Mouse (Mus musculus): ENCODE results near the gene Ccdc60. TPM values are rescaled to one million over a fixed set of nuclear protein-coding genes. Genes with fewer than 3 reads are reported as not detected.

Ccdc60 gene
- polyA plus RNA-seq, 1 experiment from 2014 or later, result 0.03 TPM

GRCm38 (mm10) chr5:116271511-116272227 lies 17.1 kb downstream of the Ccdc60 start:
- no peak overlapping the region for H3K9ac ChIP-seq
- H3K4me2 ChIP-seq, result no peak overlapping the region
- H3K9me3 ChIP-seq (replicated peaks), result no peaks in the 10 kb centered on the region
- no peaks in the 10 kb centered on the region for H3K4me1 ChIP-seq (replicated peaks)
- WGBS (ENCODE audit: insufficient replicate concordance), result 52% methylated on average over 17 of the region's 17 CpGs
- H3K27me3 ChIP-seq, result no peaks in the 10 kb centered on the region
- no peak for ATAC-seq (ENCODE audit: insufficient read depth)
- no peak overlapping the region for H3K4me3 ChIP-seq (replicated peaks)
- no peaks in the 10 kb centered on the region for H3K36me3 ChIP-seq (replicated peaks)
- H3K27ac ChIP-seq (replicated peaks), result no peak overlapping the region

DNA sequence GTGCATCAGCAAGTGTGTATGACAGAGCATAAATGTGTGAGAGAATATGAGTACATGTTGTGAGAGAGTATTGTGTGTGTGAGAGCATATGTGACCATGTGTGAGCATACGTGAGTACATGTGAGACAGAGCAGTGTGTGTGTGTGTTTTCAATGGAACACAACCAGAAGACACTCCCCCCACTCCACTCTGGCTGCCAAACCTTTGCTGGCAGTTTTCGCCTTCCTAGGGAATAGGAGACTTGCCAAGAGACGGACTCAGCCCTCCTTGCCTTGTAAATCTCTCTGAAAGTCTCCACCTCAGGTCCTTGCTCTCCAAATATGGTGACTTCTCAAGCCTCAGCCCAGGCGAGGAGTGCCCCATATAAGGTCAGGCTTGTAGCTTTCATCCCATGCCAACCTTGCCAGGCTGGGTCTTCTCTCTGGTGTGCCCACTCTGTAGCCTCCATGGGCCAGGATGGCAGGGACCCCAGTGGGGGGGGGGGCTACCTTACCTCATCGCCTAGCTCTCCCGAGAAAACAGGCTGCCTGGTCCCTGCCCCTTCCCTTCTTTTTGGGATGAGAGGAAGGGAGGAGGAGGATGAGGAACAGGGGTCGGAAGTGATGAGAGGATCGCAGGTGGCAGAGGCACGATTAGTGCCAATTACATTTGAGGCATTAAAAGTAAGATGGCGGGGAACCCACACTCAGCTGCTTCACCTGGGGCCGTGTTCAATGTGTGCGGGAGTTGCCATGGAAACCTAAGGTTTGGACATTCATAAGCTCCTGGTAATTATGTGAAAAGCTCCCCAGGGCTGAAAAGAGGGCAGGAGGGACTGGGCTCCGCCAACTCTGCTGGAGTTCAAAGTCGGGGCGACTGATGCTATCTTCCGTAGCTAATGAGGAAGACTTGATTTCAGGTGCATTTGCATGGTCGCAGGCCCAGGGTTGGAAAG lies 19.3 kb downstream of the Ccdc60 start:
- no peak for ATAC-seq (ENCODE audit: insufficient read depth)
- Histone ChIP-seq H3K27ac (replicated peaks) (no peak overlapping the region), H3K4me1 (replicated peaks) (no peaks in the 10 kb centered on the region), H3K4me3 (replicated peaks) (no peak overlapping the region), H3K36me3 (replicated peaks) (no peaks in the 10 kb centered on the region), H3K27me3 (no peaks in the 10 kb centered on the region), H3K4me2 (no peak overlapping the region), H3K9me3 (replicated peaks) (no peaks in the 10 kb centered on the region), H3K9ac (no peak overlapping the region)
- WGBS (ENCODE audit: insufficient replicate concordance), result 69% methylated on average over 17 of the region's 17 CpGs

GRCm38 (mm10) chr5:116262689-116263088 lies 26.1 kb downstream of the Ccdc60 start:
- no peak overlapping the region for H3K4me3 ChIP-seq (replicated peaks)
- H3K27ac ChIP-seq (replicated peaks), result no peak overlapping the region
- no peaks in the 10 kb centered on the region for H3K9me3 ChIP-seq (replicated peaks)
- no peaks in the 10 kb centered on the region for H3K4me1 ChIP-seq (replicated peaks)
- no peaks in the 10 kb centered on the region for H3K27me3 ChIP-seq
- ATAC-seq (ENCODE audit: insufficient read depth), result no peak
- no peaks in the 10 kb centered on the region for H3K36me3 ChIP-seq (replicated peaks)
- H3K4me2 ChIP-seq, result no peak overlapping the region
- no peak overlapping the region for H3K9ac ChIP-seq
- 79% methylated on average over 2 of the region's 2 CpGs for WGBS (ENCODE audit: insufficient replicate concordance)

DNA sequence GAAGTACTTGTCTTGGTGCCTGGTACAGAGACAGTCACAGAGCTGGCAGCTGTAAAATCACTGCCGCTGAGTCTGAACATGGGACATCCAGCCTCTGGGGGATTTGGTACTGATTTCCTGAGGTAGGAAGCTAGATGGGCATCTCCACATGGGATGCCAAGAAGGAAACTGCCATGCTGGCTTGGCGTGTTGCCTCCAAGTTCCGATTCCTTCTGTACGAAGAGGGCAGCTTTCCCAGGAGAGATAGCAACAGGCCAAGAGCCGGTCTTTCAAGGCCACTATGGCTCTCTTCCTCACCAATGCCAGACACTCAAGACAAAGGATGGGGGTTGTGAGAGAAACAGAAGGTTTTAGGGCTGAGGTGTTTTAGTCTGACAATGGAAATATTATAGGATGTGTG lies 26.8 kb downstream of the Ccdc60 start:
- Histone ChIP-seq H3K9me3 (replicated peaks) (no peaks in the 10 kb centered on the region), H3K27ac (replicated peaks) (no peak overlapping the region), H3K36me3 (replicated peaks) (no peaks in the 10 kb centered on the region), H3K27me3 (no peaks in the 10 kb centered on the region), H3K4me1 (replicated peaks) (no peaks in the 10 kb centered on the region), H3K4me2 (no peak overlapping the region), H3K4me3 (replicated peaks) (no peak overlapping the region), H3K9ac (no peak overlapping the region)
- ATAC-seq (ENCODE audit: insufficient read depth), result no peak
- WGBS (ENCODE audit: insufficient replicate concordance), result 72% methylated on average over 5 of the region's 5 CpGs

DNA sequence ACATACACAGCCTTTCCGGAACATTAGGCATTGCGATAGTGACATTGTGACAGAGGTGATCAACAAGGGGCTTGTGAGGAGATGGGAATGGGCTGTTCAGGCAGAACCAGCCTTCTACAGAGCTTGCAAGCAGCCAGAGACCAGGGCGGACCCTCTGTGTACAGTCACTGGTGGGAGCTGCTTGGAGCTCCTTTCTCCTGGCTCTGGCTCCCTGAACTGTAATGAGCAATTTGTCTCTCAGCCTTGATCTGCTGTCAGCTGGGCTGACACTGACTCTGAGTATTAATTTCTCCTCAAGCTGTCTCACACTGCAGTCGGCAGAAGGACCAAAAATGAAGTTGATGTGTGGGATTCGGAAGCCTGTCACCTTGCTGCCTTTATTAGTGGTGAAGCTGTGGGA lies 28.4 kb downstream of the Ccdc60 start:
- no peak for ATAC-seq (ENCODE audit: insufficient read depth)
- Histone ChIP-seq H3K36me3 (replicated peaks) (no peaks in the 10 kb centered on the region), H3K4me2 (no peak overlapping the region), H3K9ac (no peak overlapping the region), H3K27me3 (no peaks in the 10 kb centered on the region), H3K9me3 (replicated peaks) (no peaks in the 10 kb centered on the region), H3K4me1 (replicated peaks) (no peaks in the 10 kb centered on the region), H3K27ac (replicated peaks) (no peak overlapping the region), H3K4me3 (replicated peaks) (no peak overlapping the region)
- WGBS (ENCODE audit: insufficient replicate concordance), result 76% methylated on average over 5 of the region's 5 CpGs

DNA sequence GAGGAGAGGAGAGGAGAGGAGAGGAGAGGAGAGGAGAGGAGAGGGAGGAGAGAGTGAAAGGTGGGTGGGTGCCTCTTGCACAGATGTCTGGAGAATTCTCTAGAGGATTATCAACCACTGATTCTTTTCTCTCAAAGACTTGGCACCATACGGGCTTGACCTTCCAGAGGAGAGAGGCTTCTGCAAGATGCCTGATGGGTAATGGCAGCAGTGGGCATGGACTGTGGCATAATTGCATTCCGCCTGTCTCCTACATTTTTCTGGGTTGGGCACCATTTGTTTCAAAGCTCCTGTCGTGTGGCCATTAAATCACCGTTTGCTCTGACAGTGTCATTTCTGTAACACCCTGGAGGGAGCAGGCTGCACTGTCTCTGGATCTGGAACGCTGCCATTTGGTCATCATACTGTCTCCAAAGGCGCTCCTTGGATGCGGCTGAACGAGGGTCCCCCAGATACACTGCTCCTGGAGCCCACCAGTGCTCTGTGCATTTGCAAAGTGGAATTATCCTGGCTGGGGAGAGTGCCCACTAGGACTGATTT lies 30.4 kb downstream of the Ccdc60 start:
- ATAC-seq (ENCODE audit: insufficient read depth), result no peak

DNA sequence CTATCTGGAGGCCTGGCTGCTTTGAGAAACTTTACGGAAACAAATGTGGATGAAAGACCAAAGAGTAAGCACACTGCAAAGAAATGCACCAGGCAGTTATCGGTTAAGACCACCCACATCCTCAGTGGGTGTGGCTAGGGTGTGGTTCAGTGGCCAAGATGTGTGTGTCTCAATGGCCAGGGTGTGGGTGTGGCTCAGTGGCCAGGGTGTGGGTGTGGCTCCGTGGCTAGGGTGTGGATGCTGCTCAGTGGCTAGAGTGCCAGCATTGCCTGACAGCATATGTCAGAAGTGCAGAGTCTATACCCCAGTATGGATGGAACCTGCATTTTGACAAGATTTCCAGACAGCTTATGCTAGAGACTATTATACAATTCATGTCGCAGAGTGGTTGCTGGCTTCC lies 34.9 kb downstream of the Ccdc60 start:
- Histone ChIP-seq H3K9me3 (replicated peaks) (no peaks in the 10 kb centered on the region), H3K27me3 (no peaks in the 10 kb centered on the region), H3K4me1 (replicated peaks) (no peaks in the 10 kb centered on the region; the same call in 1 of the 2 replicates), H3K4me2 (no peak overlapping the region), H3K4me3 (replicated peaks) (no peak overlapping the region), H3K9ac (no peak overlapping the region), H3K27ac (replicated peaks) (no peak overlapping the region), H3K36me3 (replicated peaks) (no peaks in the 10 kb centered on the region)
- WGBS (ENCODE audit: insufficient replicate concordance), result 54% methylated on average over 4 of the region's 4 CpGs
- no peak for ATAC-seq (ENCODE audit: insufficient read depth)

More for the DNA sequence above, 30.4 kb downstream of the Ccdc60 start:
- Histone ChIP-seq H3K27me3 (no peaks in the 10 kb centered on the region), H3K36me3 (replicated peaks) (no peaks in the 10 kb centered on the region), H3K9me3 (replicated peaks) (no peaks in the 10 kb centered on the region), H3K4me2 (no peak overlapping the region), H3K9ac (no peak overlapping the region), H3K27ac (replicated peaks) (no peak overlapping the region), H3K4me1 (replicated peaks) (no peaks in the 10 kb centered on the region; the same call in 1 of the 2 replicates), H3K4me3 (replicated peaks) (no peak overlapping the region)
- 59% methylated on average over 8 of the region's 8 CpGs for WGBS (ENCODE audit: insufficient replicate concordance)

DNA sequence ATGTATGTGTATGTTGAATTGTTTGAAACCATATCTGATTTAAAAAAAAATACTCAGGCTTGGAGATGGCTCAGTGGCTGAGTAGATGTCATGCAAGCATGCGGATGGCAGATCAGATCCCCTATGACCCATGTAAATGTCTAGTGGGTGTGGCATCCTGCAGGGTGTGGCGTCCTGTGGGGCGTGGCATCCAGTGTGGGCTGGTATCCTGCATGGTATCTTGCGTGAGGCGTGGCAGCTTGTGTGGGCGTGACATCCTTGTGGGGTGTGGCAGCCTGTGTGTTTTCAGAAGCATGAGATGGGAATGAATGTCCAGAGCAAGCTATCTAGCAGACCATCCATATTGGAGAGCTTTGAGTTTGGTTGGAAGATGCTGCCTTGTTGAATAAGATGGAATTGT lies 36.6 kb downstream of the Ccdc60 start:
- Histone ChIP-seq H3K9me3 (replicated peaks) (no peaks in the 10 kb centered on the region), H3K27ac (replicated peaks) (no peak overlapping the region), H3K36me3 (replicated peaks) (no peaks in the 10 kb centered on the region), H3K27me3 (no peaks in the 10 kb centered on the region), H3K4me2 (no peak overlapping the region), H3K4me3 (replicated peaks) (no peak overlapping the region), H3K4me1 (replicated peaks) (no peaks in the 10 kb centered on the region; the same call in 1 of the 2 replicates), H3K9ac (no peak overlapping the region)
- ATAC-seq (ENCODE audit: insufficient read depth), result no peak
- WGBS (ENCODE audit: insufficient replicate concordance), result 44% methylated on average over 6 of the region's 6 CpGs

- WGBS (ENCODE audit: insufficient replicate concordance), result 61% methylated on average over 7 of the region's 7 CpGs
- no peaks in the 10 kb centered on the region for H3K4me1 ChIP-seq (replicated peaks)
- H3K36me3 ChIP-seq (replicated peaks), result no peaks in the 10 kb centered on the region
- no peaks in the 10 kb centered on the region for H3K9me3 ChIP-seq (replicated peaks)
- no peak overlapping the region for H3K27ac ChIP-seq (replicated peaks)
- no peak overlapping the region for H3K4me3 ChIP-seq (replicated peaks)
- no peaks in the 10 kb centered on the region for H3K27me3 ChIP-seq
- H3K9ac ChIP-seq, result no peak overlapping the region
- H3K4me2 ChIP-seq, result no peak overlapping the region
- ATAC-seq (ENCODE audit: insufficient read depth), result no peak
Measured at GRCm38 (mm10) chr5:116246642-116247041, 42.1 kb downstream of the Ccdc60 start.

DNA sequence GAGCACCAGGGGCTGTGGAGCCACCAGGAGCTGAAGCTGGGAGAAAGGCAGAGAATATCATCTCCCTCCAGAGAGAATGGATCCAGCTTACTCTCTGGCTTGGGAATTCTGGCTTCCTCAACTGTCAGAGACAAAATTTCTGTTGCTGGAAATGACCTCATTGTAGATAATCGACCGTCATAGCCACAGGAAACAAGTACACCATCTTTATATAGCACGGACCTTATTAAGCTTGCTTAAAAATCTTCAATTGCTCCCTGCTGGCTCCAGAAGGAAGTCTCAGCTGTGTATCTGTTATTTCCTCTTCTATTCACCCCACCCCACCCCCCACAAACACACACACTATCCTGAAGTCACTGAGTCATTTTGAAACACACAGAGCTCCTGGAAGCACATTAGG lies 44.3 kb downstream of the Ccdc60 start:
- Histone ChIP-seq H3K4me2 (no peak overlapping the region), H3K27ac (replicated peaks) (no peak overlapping the region), H3K27me3 (no peaks in the 10 kb centered on the region), H3K9ac (no peak overlapping the region), H3K36me3 (replicated peaks) (no peaks in the 10 kb centered on the region), H3K4me1 (replicated peaks) (no peaks in the 10 kb centered on the region), H3K9me3 (replicated peaks) (no peaks in the 10 kb centered on the region), H3K4me3 (replicated peaks) (no peak overlapping the region)
- WGBS (ENCODE audit: insufficient replicate concordance), result 16% methylated on average over 3 of the region's 3 CpGs
- no peak for ATAC-seq (ENCODE audit: insufficient read depth)

GRCm38 (mm10) chr5:116243622-116244021 lies 45.2 kb downstream of the Ccdc60 start:
- ATAC-seq (ENCODE audit: insufficient read depth), result no peak
- Histone ChIP-seq H3K4me3 (replicated peaks) (no peak overlapping the region), H3K9ac (no peak overlapping the region), H3K9me3 (replicated peaks) (no peaks in the 10 kb centered on the region), H3K4me2 (no peak overlapping the region), H3K27ac (replicated peaks) (no peak overlapping the region), H3K36me3 (replicated peaks) (no peaks in the 10 kb centered on the region), H3K27me3 (no peaks in the 10 kb centered on the region), H3K4me1 (replicated peaks) (no peaks in the 10 kb centered on the region)
- WGBS (ENCODE audit: insufficient replicate concordance), result 72% methylated on average over 8 of the region's 9 CpGs
